ENCODE assay signal across 8 mouse cellular contexts in genomic region chr2:13413520-13414178, GRCm38 (mm10).
A peak's percentile ranks its signal among the peaks of the same experiment; 100 is the strongest.
DNase-seq lines count a peak whose midpoint lies in the region; ATAC-seq lines count a peak whose summit lies in the region.

No protein-coding gene starts in this region.

- H3K4me3 ChIP-seq in heart, embryonic 11.5 days (ENCODE audit: low read depth, low read length): no peak overlapping the region
- no peak overlapping the region for H3K4me3 ChIP-seq in kidney, embryonic 15.5 days (replicated peaks)
- H3K4me3 ChIP-seq in macrophage (ENCODE audit: inconsistent target): no peak overlapping the region
- no peak overlapping the region for H3K4me3 ChIP-seq in stomach, embryonic 14.5 days (ENCODE audit: low read depth, low read length)

- ATAC-seq in heart, embryonic 11.5 days (replicated peaks; ENCODE audit: insufficient number of reproducible peaks, low FRiP score, low TSS enrichment): peak; percentile 94
- peak; percentile 76 for ATAC-seq in kidney, embryonic 15.5 days (replicated peaks; ENCODE audit: low FRiP score)
- peak; percentile 42; the same call in 1 of the 2 replicates for ATAC-seq in stomach, embryonic 14.5 days (ENCODE audit: insufficient number of reproducible peaks, insufficient read depth, low FRiP score, low read depth)

- no peaks in the 10 kb centered on the region for H3K79me2 ChIP-seq in macrophage (ENCODE audit: inconsistent target)

- H3K36me3 ChIP-seq in heart, embryonic 11.5 days (ENCODE audit: control insufficient read depth, insufficient read depth, low read length): no peaks in the 10 kb centered on the region
- H3K36me3 ChIP-seq in kidney, embryonic 15.5 days: no peaks in the 10 kb centered on the region
- no peaks in the 10 kb centered on the region for H3K36me3 ChIP-seq in macrophage (ENCODE audit: inconsistent target)
- no peaks in the 10 kb centered on the region for H3K36me3 ChIP-seq in stomach, embryonic 14.5 days (ENCODE audit: control insufficient read depth, insufficient read depth, low read length)

- no peaks in the 10 kb centered on the region for H3K9me3 ChIP-seq in heart, embryonic 11.5 days (replicated peaks; ENCODE audit: control insufficient read depth, low read length)
- H3K9me3 ChIP-seq in kidney, embryonic 15.5 days (replicated peaks): no peaks in the 10 kb centered on the region
- H3K9me3 ChIP-seq in stomach, embryonic 14.5 days (ENCODE audit: control insufficient read depth, low read depth, low read length): no peaks in the 10 kb centered on the region

- DNase-seq in adrenal gland, postnatal 14 days: peak; percentile 49
- no peak for DNase-seq in adrenal gland, postnatal 4 days (ENCODE audit: low spot score in 2 of 2)
- DNase-seq in c-Kit-positive CD71-negative TER-119-negative erythroid progenitor cells, embryonic 14.5 days (ENCODE audit: low read depth): peak; percentile 88
- no peak for DNase-seq in layer of hippocampus, adult 9-10 months (ENCODE audit: low spot score)

- no peaks in the 10 kb centered on the region for H3K27me3 ChIP-seq in heart, embryonic 11.5 days (ENCODE audit: control insufficient read depth, insufficient read depth, low read length)
- no peaks in the 10 kb centered on the region for H3K27me3 ChIP-seq in kidney, embryonic 15.5 days
- H3K27me3 ChIP-seq in stomach, embryonic 14.5 days (ENCODE audit: control insufficient read depth, insufficient read depth, low read length): no peaks in the 10 kb centered on the region

- no peak overlapping the region; the same call in 1 of the 2 replicates for H3K4me2 ChIP-seq in heart, embryonic 11.5 days
- H3K4me2 ChIP-seq in kidney, embryonic 15.5 days: no peak overlapping the region
- H3K4me2 ChIP-seq in stomach, embryonic 14.5 days (replicated peaks; ENCODE audit: low read depth, low read length): no peak overlapping the region

- 0 out of 2 replicates have a peak, but pooled peaks cover 5% of the 10 kb centered on the region for H3K4me1 ChIP-seq in heart, embryonic 11.5 days (ENCODE audit: control insufficient read depth, insufficient read depth, low read length)
- 0 out of 2 replicates have a peak, but pooled peaks cover 15% of the 10 kb centered on the region for H3K4me1 ChIP-seq in kidney, embryonic 15.5 days
- H3K4me1 ChIP-seq in stomach, embryonic 14.5 days (ENCODE audit: control insufficient read depth, insufficient read depth, low read length): no peaks in the 10 kb centered on the region

- 0 out of 2 replicates have a peak overlapping the region, but pooled peaks have one; percentile 36 for H3K9ac ChIP-seq in heart, embryonic 11.5 days (ENCODE audit: low read depth, low read length)
- H3K9ac ChIP-seq in kidney, embryonic 15.5 days: no peak overlapping the region
- no peak overlapping the region for H3K9ac ChIP-seq in stomach, embryonic 14.5 days (replicated peaks; ENCODE audit: low read depth, low read length)

- H3K27ac ChIP-seq in heart, embryonic 11.5 days (ENCODE audit: low read depth, low read length): peak overlapping the region; percentile 92
- peak overlapping the region; percentile 76 for H3K27ac ChIP-seq in kidney, embryonic 15.5 days
- H3K27ac ChIP-seq in macrophage: peak overlapping the region; percentile 83
- H3K27ac ChIP-seq in stomach, embryonic 14.5 days (ENCODE audit: low read length): no peak overlapping the region

- WGBS in heart, embryonic 11.5 days (ENCODE audit: insufficient replicate concordance): 33% methylated on average over 4 of the region's 4 CpGs
- 40% methylated on average over 4 of the region's 4 CpGs for WGBS in kidney, embryonic 15.5 days
- 6% methylated on average over 4 of the region's 4 CpGs for WGBS in macrophage (ENCODE audit: missing documents)
- WGBS in stomach, embryonic 14.5 days: 40% methylated on average over 4 of the region's 4 CpGs

Comparison
In these comparisons a context has a peak if more than half of its experiments do, and no peak if none do; other contexts are left out.
1. DNase-seq: peak in adrenal gland, postnatal 14 days (single experiment) and c-Kit-positive CD71-negative TER-119-negative erythroid progenitor cells, embryonic 14.5 days (single experiment); none in adrenal gland, postnatal 4 days (0 of 2) and layer of hippocampus, adult 9-10 months (single experiment).
2. ATAC-seq: peak in every context shown above with its lines; median percentile 94 in heart, embryonic 11.5 days; 76 in kidney, embryonic 15.5 days; 42 in stomach, embryonic 14.5 days.